Mouse (Mus musculus): ENCODE results near the gene Slc43a1. TPM values are rescaled to one million over a fixed set of nuclear protein-coding genes. Genes with fewer than 3 reads are reported as not detected.
"Not testable (repeated sequence)": the region's sequence is repeated elsewhere in the genome, so short reads cannot be mapped to it uniquely, and the experiment has no call there.

The Slc43a1 gene
- polyA plus RNA-seq, 1 experiment from 2014 or later: 4.0 TPM

DNA sequence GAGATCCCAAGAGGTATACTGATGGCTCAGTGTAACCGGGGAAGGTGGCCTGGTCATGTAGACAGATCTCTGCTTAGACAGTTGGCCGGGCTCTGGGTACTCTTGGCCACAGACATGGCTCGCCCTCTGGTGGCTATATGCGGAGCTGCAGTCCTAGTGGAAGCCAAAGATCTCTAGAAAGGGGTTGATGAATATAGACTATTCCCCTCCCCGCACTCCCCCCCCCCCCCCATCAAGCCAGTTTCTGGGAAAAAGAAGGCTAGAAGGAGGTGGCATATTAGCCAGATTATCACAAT lies 51.3 kb downstream of the Slc43a1 start:
- no peaks in the 10 kb centered on the region for H3K36me3 ChIP-seq (ENCODE audit: control insufficient read depth, insufficient read depth, low read length)
- H3K4me1 ChIP-seq (ENCODE audit: control insufficient read depth, insufficient read depth, low read length): peaks cover 11% of the 10 kb centered on the region
- peaks cover 23% of the 10 kb centered on the region for H3K27me3 ChIP-seq (replicated peaks; ENCODE audit: control insufficient read depth, insufficient read depth, low read length)
- no peak overlapping the region for H3K4me2 ChIP-seq (ENCODE audit: low read length)
- H3K27ac ChIP-seq (ENCODE audit: low read depth, low read length): no peak overlapping the region
- peak; percentile 86 for DNase-seq (ENCODE audit: low spot score)
- no peak overlapping the region for H3K9ac ChIP-seq (ENCODE audit: low read length)
- no peaks in the 10 kb centered on the region for H3K9me3 ChIP-seq (replicated peaks; ENCODE audit: control insufficient read depth, low read length)
- ATAC-seq: no peak
- WGBS: 0% methylated on average over 5 of the region's 5 CpGs
- H3K4me3 ChIP-seq (ENCODE audit: low read depth, low read length): no peak overlapping the region

DNA sequence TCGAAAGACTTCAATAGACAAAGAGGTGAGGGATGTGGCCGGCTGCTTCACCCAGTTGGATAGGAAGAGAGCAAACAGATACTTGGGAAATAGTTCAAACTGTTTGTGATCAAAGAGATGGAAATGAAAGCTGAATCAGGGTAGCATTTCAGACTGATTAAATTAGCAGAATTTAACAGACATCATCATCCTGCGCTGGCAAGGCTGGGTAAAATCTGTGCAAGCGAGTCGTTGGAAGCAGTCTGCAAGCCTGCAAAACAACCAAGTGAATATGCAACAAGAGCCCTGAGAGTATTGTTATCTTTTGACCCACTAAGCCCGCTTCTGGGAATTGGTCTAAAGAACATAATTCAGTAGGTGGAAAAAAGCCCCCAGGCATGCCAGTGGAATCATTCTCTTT lies 54.7 kb downstream of the Slc43a1 start:
- Histone ChIP-seq H3K27ac (ENCODE audit: low read depth, low read length) (no peak overlapping the region), H3K27me3 (replicated peaks; ENCODE audit: control insufficient read depth, insufficient read depth, low read length) (peaks cover 6% of the 10 kb centered on the region; the same call in 1 of the 2 replicates)
- DNase-seq (ENCODE audit: low spot score): peak; percentile 44

DNA sequence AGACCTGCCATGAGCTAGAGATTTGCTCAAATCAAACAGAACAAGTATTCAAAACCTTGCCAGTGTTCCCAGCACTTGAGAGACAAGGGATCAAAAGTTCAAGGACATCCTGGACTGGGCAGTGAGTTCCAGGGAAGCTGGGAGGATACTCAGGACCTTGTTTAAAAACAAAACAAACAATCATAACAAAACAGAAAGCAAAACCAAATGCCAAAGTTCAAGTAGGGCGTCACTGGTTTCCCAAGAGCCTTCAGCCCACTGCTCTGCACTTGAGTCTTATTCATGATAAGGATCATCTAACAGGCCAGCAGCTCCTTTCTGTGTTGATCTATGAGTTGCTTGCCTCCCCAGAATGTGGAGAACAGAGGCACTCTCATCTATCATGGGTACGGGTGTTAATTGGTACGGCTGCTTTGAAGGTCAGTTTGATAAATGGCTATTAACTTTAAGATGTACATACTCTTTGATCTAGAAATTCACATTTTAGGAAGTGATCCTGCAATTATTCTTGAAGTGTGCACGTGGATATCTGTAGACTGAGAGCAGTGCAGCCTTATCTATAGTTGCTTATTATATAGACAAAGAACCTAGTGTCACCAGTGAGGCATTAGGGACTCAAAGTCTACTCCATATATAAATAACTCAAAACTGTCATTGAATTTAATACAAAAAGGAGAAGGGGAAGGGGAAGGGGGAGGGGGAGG lies 57.0 kb downstream of the Slc43a1 start:
- DNase-seq (ENCODE audit: low spot score) (no peak), ATAC-seq (no peak)
- H3K27me3 ChIP-seq (replicated peaks; ENCODE audit: control insufficient read depth, insufficient read depth, low read length): no peaks in the 10 kb centered on the region
- 77% methylated on average over 4 of the region's 4 CpGs for WGBS
- H3K36me3 ChIP-seq (ENCODE audit: control insufficient read depth, insufficient read depth, low read length): no peaks in the 10 kb centered on the region
- no peak overlapping the region for H3K4me2 ChIP-seq (ENCODE audit: low read length)
- no peaks in the 10 kb centered on the region for H3K4me1 ChIP-seq (ENCODE audit: control insufficient read depth, insufficient read depth, low read length)
- H3K9ac ChIP-seq (ENCODE audit: low read length): no peak overlapping the region
- no peaks in the 10 kb centered on the region for H3K9me3 ChIP-seq (replicated peaks; ENCODE audit: control insufficient read depth, low read length)
- H3K4me3 ChIP-seq (ENCODE audit: low read depth, low read length): no peak overlapping the region
- no peak overlapping the region for H3K27ac ChIP-seq (ENCODE audit: low read depth, low read length)

More for the DNA sequence above, 54.7 kb downstream of the Slc43a1 start:
- peaks cover 4% of the 10 kb centered on the region for H3K4me1 ChIP-seq (ENCODE audit: control insufficient read depth, insufficient read depth, low read length)
- no peak overlapping the region for H3K9ac ChIP-seq (ENCODE audit: low read length)
- WGBS: 44% methylated on average over 6 of the region's 6 CpGs
- no peak overlapping the region for H3K4me3 ChIP-seq (ENCODE audit: low read depth, low read length)
- ATAC-seq: no peak
- no peaks in the 10 kb centered on the region for H3K36me3 ChIP-seq (ENCODE audit: control insufficient read depth, insufficient read depth, low read length)
- no peaks in the 10 kb centered on the region for H3K9me3 ChIP-seq (replicated peaks; ENCODE audit: control insufficient read depth, low read length)
- no peak overlapping the region for H3K4me2 ChIP-seq (ENCODE audit: low read length)

DNA sequence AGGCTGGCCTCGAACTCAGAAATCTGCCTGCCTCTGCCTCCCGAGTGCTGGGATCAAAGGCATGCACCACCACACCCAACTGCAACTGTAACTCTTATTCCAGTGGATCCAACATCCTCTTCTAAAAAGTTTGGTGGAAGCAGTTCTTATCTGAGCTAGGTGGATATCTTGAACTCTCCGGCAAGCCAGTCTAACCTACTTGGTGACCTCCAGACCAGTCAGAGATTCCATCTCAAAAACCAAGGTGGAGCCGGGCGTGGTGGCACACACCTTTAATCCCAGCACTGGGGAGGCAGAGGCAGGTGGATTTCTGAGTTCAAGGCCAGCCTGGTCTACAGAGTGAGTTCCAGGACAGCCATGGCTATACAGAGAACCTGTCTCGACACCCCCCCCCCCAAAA lies 58.0 kb downstream of the Slc43a1 start:
- not testable (repeated sequence) for H3K4me2 ChIP-seq (ENCODE audit: low read length); H3K27ac ChIP-seq (ENCODE audit: low read depth, low read length); H3K4me1 ChIP-seq (ENCODE audit: control insufficient read depth, insufficient read depth, low read length); H3K4me3 ChIP-seq (ENCODE audit: low read depth, low read length); ATAC-seq; H3K9ac ChIP-seq (ENCODE audit: low read length); DNase-seq (ENCODE audit: low spot score); H3K36me3 ChIP-seq (ENCODE audit: control insufficient read depth, insufficient read depth, low read length); H3K9me3 ChIP-seq (replicated peaks; ENCODE audit: control insufficient read depth, low read length); H3K27me3 ChIP-seq (replicated peaks; ENCODE audit: control insufficient read depth, insufficient read depth, low read length)
- WGBS: 92% methylated on average over 6 of the region's 6 CpGs

DNA sequence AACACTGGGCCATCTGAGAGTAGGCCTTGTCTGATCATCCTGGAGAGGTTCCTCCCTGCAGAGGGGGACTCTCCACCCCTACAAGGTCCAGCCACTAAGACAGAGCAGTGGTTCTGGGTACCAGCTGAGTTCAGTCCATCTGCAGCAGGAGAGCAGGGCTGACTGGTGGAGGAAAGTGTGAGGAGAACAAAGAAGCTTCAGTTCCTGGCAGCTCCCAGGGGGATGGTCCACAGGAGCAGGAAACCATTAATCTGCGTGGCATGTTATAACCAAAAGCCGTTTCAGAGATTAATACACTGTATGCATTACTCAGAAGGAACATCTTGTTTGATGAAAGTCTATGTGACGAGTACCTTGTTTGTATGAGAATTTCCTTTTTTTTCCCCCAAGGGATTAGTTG lies 74.1 kb downstream of the Slc43a1 start:
- no peaks in the 10 kb centered on the region for H3K27me3 ChIP-seq (replicated peaks; ENCODE audit: control insufficient read depth, insufficient read depth, low read length)
- DNase-seq (ENCODE audit: low spot score): no peak
- no peaks in the 10 kb centered on the region for H3K4me1 ChIP-seq (ENCODE audit: control insufficient read depth, insufficient read depth, low read length)
- H3K9me3 ChIP-seq (replicated peaks; ENCODE audit: control insufficient read depth, low read length): no peaks in the 10 kb centered on the region
- no peaks in the 10 kb centered on the region for H3K36me3 ChIP-seq (ENCODE audit: control insufficient read depth, insufficient read depth, low read length)
- 90% methylated on average over 3 of the region's 3 CpGs for whole genome bisulfite sequencing
- H3K9ac ChIP-seq (ENCODE audit: low read length): no peak overlapping the region
- no peak overlapping the region for H3K27ac ChIP-seq (ENCODE audit: low read depth, low read length)
- no peak overlapping the region for H3K4me2 ChIP-seq (ENCODE audit: low read length)
- no peak for ATAC-seq
- H3K4me3 ChIP-seq (ENCODE audit: low read depth, low read length): no peak overlapping the region

Other genes starting within 250 kb of the Slc43a1 start
- gene Ctnnd1, start 188.1 kb upstream of the Slc43a1 start, polyA plus RNA-seq (2014; fragmentation: Nextera tagmentation; extraction: Ambion mirVana): 27.1 and 27.8 TPM in 2 replicates
- gene Btbd18, start 179.8 kb upstream of the Slc43a1 start, polyA plus RNA-seq (2014; fragmentation: Nextera tagmentation; extraction: Ambion mirVana): 0.10 and 0.33 TPM in 2 replicates
- 277 and 350 TPM in 2 replicates for gene Selenoh, start 168.1 kb upstream of the Slc43a1 start, polyA plus RNA-seq (2014; fragmentation: Nextera tagmentation; extraction: Ambion mirVana)
- not detected in 2 replicates for gene Gm28635, start 160.8 kb upstream of the Slc43a1 start, polyA plus RNA-seq (2014; fragmentation: Nextera tagmentation; extraction: Ambion mirVana)
- gene Med19, start 160.4 kb upstream of the Slc43a1 start, polyA plus RNA-seq (2014; fragmentation: Nextera tagmentation; extraction: Ambion mirVana): 55.3 and 59.8 TPM in 2 replicates
- gene Tmx2, start 159.7 kb upstream of the Slc43a1 start, polyA plus RNA-seq (2014; fragmentation: Nextera tagmentation; extraction: Ambion mirVana): 223 and 231 TPM in 2 replicates
- gene Zdhhc5, start 123.7 kb upstream of the Slc43a1 start, polyA plus RNA-seq (2014; fragmentation: Nextera tagmentation; extraction: Ambion mirVana): 16.5 and 23.6 TPM in 2 replicates
- gene Clp1, start 111.5 kb upstream of the Slc43a1 start, polyA plus RNA-seq (2014; fragmentation: Nextera tagmentation; extraction: Ambion mirVana): 28.7 and 32.3 TPM in 2 replicates
- 14.2 and 16.3 TPM in 2 replicates for gene Ypel4, start 104.8 kb upstream of the Slc43a1 start, polyA plus RNA-seq (2014; fragmentation: Nextera tagmentation; extraction: Ambion mirVana)
- gene Gm19426, start 95.2 kb upstream of the Slc43a1 start, polyA plus RNA-seq (2014; fragmentation: Nextera tagmentation; extraction: Ambion mirVana): 3.1 and 3.8 TPM in 2 replicates
- 32.1 and 32.7 TPM in 2 replicates for gene Serping1, start 63.4 kb upstream of the Slc43a1 start, polyA plus RNA-seq (2014; fragmentation: Nextera tagmentation; extraction: Ambion mirVana)
- gene Ube2l6, start 40.0 kb upstream of the Slc43a1 start, polyA plus RNA-seq (2014; fragmentation: Nextera tagmentation; extraction: Ambion mirVana): 21.8 and 23.7 TPM in 2 replicates
- gene Smtnl1, start 16.2 kb upstream of the Slc43a1 start, polyA plus RNA-seq (2014; fragmentation: Nextera tagmentation; extraction: Ambion mirVana): not detected in 2 replicates
- gene Timm10, start 11.9 kb upstream of the Slc43a1 start, polyA plus RNA-seq (2014; fragmentation: Nextera tagmentation; extraction: Ambion mirVana): 70.2 and 90.7 TPM in 2 replicates
- gene Rtn4rl2, start 47.9 kb downstream of the Slc43a1 start, polyA plus RNA-seq (2014; fragmentation: Nextera tagmentation; extraction: Ambion mirVana): 7.5 and 13.6 TPM in 2 replicates
- gene Slc43a3, start 97.7 kb downstream of the Slc43a1 start, polyA plus RNA-seq (2014; fragmentation: Nextera tagmentation; extraction: Ambion mirVana): 6.6 and 7.0 TPM in 2 replicates
- not detected in 2 replicates for gene Prg2, start 141.6 kb downstream of the Slc43a1 start, polyA plus RNA-seq (2014; fragmentation: Nextera tagmentation; extraction: Ambion mirVana)
- not detected in 2 replicates for gene Prg3, start 149.4 kb downstream of the Slc43a1 start, polyA plus RNA-seq (2014; fragmentation: Nextera tagmentation; extraction: Ambion mirVana)
- gene Ssrp1, start 198.4 kb downstream of the Slc43a1 start, polyA plus RNA-seq (2014; fragmentation: Nextera tagmentation; extraction: Ambion mirVana): 240 and 254 TPM in 2 replicates
- 0.30 and 0.36 TPM in 2 replicates for gene P2rx3, start 198.6 kb downstream of the Slc43a1 start, polyA plus RNA-seq (2014; fragmentation: Nextera tagmentation; extraction: Ambion mirVana)
- gene Tnks1bp1, start 209.2 kb downstream of the Slc43a1 start, polyA plus RNA-seq (2014; fragmentation: Nextera tagmentation; extraction: Ambion mirVana): 6.7 and 10.6 TPM in 2 replicates

All from forebrain, embryonic 14.5 days (tissue).